Mouse (Mus musculus) midbrain, embryonic 14.5 days (tissue): ENCODE results near the gene Fetub. TPM values are rescaled to one million over a fixed set of nuclear protein-coding genes. Genes with fewer than 3 reads are reported as not detected.

Experiments used
- ATAC-seq: fragments of 200-750 bp; cut with Nextera tagmentation; 2 replicates; pipeline ENCODE4 v1.8.0; 2017; ENCODE audit warnings: moderate number of reproducible peaks, moderate library complexity; ENCODE audit not compliant: low FRiP score, low TSS enrichment
- DNase-seq: peaks from one replicate; pipeline ENCODE4 v3.0.0-alpha.2; 2015
- H3K27ac ChIP-seq: fragments of 300-500 bp; sonication (generic); replicated peaks from 2 replicates; pipeline ENCODE4 v1.5.1; 2014; ENCODE audit warnings: mild to moderate bottlenecking, low read depth, low read length, moderate library complexity
- H3K27me3 ChIP-seq: fragments of 300-500 bp; sonication (generic); 2 replicates; pipeline ENCODE4 v1.6.1; 2014; ENCODE audit warnings: low read length, control low read depth, mixed read lengths; ENCODE audit not compliant: control insufficient read depth, insufficient read depth
- H3K36me3 ChIP-seq: fragments of 300-500 bp; sonication (generic); 2 replicates; pipeline ENCODE4 v1.6.1; 2014; ENCODE audit warnings: low read length, control low read depth; ENCODE audit not compliant: control insufficient read depth, insufficient read depth
- H3K4me1 ChIP-seq: fragments of 300-500 bp; sonication (generic); 2 replicates; pipeline ENCODE4 v1.6.1; 2014; ENCODE audit warnings: mild to moderate bottlenecking, antibody characterized with exemption, low read length, control low read depth; ENCODE audit not compliant: control insufficient read depth, insufficient read depth
- H3K4me2 ChIP-seq: fragments of 300-500 bp; sonication (generic); 2 replicates; pipeline ENCODE4 v1.6.1; 2014; ENCODE audit warnings: mild to moderate bottlenecking, low read length, moderate library complexity
- H3K4me3 ChIP-seq: fragments of 300-500 bp; sonication (generic); replicated peaks from 2 replicates; pipeline ENCODE4 v1.5.1; 2014; ENCODE audit warnings: low read depth, low read length
- H3K9ac ChIP-seq: fragments of 300-500 bp; sonication (generic); replicated peaks from 2 replicates; pipeline ENCODE4 v1.6.1; 2014; ENCODE audit warnings: mild to moderate bottlenecking, low read length, moderate library complexity
- H3K9me3 ChIP-seq: fragments of 300-500 bp; sonication (generic); 2 replicates; pipeline ENCODE4 v1.6.1; 2016; ENCODE audit warnings: low read length, control low read depth, mixed read lengths; ENCODE audit not compliant: control insufficient read depth
- WGBS: fragments of 180-500 bp; shearing (Covaris S2); extraction: QIAGEN DNeasy Blood & Tissue Kit; methylation state at CpG from one replicate; pipeline ENCODE4 v1.1.7; 2014; 5-methylcytosine and 5-hydroxymethylcytosine counted together
- polyA plus RNA-seq: library from polyadenylated mRNA; unstranded; fragments of >200 nt; fragmentation: Nextera tagmentation; extraction: Ambion mirVana; gene quantifications from 2 replicates; pipeline ENCODE4 v1.2.1, GENCODE M21; 2014

Fetub gene
- polyA plus RNA-seq, 1 experiment from 2014 or later, result not detected

- DNase-seq, result no peak
- H3K4me2 ChIP-seq, result no peak overlapping the region
- H3K4me1 ChIP-seq, result no peaks in the 10 kb centered on the region
- WGBS, result 85% methylated on average over 4 of the region's 4 CpGs
- H3K4me3 ChIP-seq, result no peak overlapping the region
- no peak overlapping the region for H3K9ac ChIP-seq
- no peaks in the 10 kb centered on the region for H3K9me3 ChIP-seq
- no peak overlapping the region for H3K27ac ChIP-seq
- no peaks in the 10 kb centered on the region for H3K27me3 ChIP-seq
- ATAC-seq, result no peak
- H3K36me3 ChIP-seq, result no peaks in the 10 kb centered on the region
These were observed 36.6 kb upstream of the Fetub start for GRCm38 (mm10) chr16:22881487-22881886.

GRCm38 (mm10) chr16:22883441-22883840, 34.7 kb upstream of the Fetub start:
- Histone ChIP-seq H3K4me3 (no peak overlapping the region), H3K27me3 (no peaks in the 10 kb centered on the region), H3K4me2 (no peak overlapping the region), H3K4me1 (no peaks in the 10 kb centered on the region), H3K27ac (no peak overlapping the region), H3K36me3 (no peaks in the 10 kb centered on the region), H3K9me3 (no peaks in the 10 kb centered on the region), H3K9ac (no peak overlapping the region)
- 83% methylated on average over 5 of the region's 5 CpGs for WGBS
- ATAC-seq (no peak), DNase-seq (no peak)

- 60% methylated on average over 4 of the region's 4 CpGs for WGBS
- Histone ChIP-seq H3K27me3 (no peaks in the 10 kb centered on the region), H3K9me3 (no peaks in the 10 kb centered on the region), H3K4me2 (no peak overlapping the region), H3K27ac (no peak overlapping the region), H3K4me1 (no peaks in the 10 kb centered on the region), H3K9ac (no peak overlapping the region), H3K36me3 (no peaks in the 10 kb centered on the region), H3K4me3 (no peak overlapping the region)
- DNase-seq (no peak), ATAC-seq (no peak)
These were observed 32.8 kb upstream of the Fetub start for GRCm38 (mm10) chr16:22885356-22885755.

GRCm38 (mm10) chr16:22886726-22887125, 31.4 kb upstream of the Fetub start:
- 89% methylated on average over 3 of the region's 3 CpGs for WGBS
- no peak overlapping the region for H3K9ac ChIP-seq
- ATAC-seq (no peak), DNase-seq (no peak)
- no peak overlapping the region for H3K4me2 ChIP-seq
- no peak overlapping the region for H3K4me3 ChIP-seq
- no peaks in the 10 kb centered on the region for H3K36me3 ChIP-seq
- H3K9me3 ChIP-seq, result no peaks in the 10 kb centered on the region
- no peak overlapping the region for H3K27ac ChIP-seq
- no peaks in the 10 kb centered on the region for H3K27me3 ChIP-seq
- no peaks in the 10 kb centered on the region for H3K4me1 ChIP-seq

- ATAC-seq (no peak), DNase-seq (no peak)
- WGBS, result 41% methylated on average over 4 of the region's 4 CpGs
- H3K9me3 ChIP-seq, result no peaks in the 10 kb centered on the region
- no peak overlapping the region for H3K27ac ChIP-seq
- no peaks in the 10 kb centered on the region for H3K4me1 ChIP-seq
- H3K4me3 ChIP-seq, result no peak overlapping the region
- H3K36me3 ChIP-seq, result no peaks in the 10 kb centered on the region
- H3K9ac ChIP-seq, result no peak overlapping the region
- H3K4me2 ChIP-seq, result no peak overlapping the region
- H3K27me3 ChIP-seq, result no peaks in the 10 kb centered on the region
These were observed 29.3 kb upstream of the Fetub start for GRCm38 (mm10) chr16:22888835-22889234.

GRCm38 (mm10) chr16:22889716-22890115, 28.4 kb upstream of the Fetub start:
- Histone ChIP-seq H3K27me3 (no peaks in the 10 kb centered on the region), H3K4me3 (no peak overlapping the region), H3K36me3 (no peaks in the 10 kb centered on the region), H3K4me2 (no peak overlapping the region), H3K9ac (no peak overlapping the region), H3K9me3 (no peaks in the 10 kb centered on the region), H3K27ac (no peak overlapping the region), H3K4me1 (no peaks in the 10 kb centered on the region)
- ATAC-seq (no peak), DNase-seq (no peak)
- 88% methylated on average over 8 of the region's 8 CpGs for WGBS

- 86% methylated on average over 11 of the region's 11 CpGs for WGBS
- no peak within 1 kb of the TSS for H3K27ac ChIP-seq
- ATAC-seq (no peak), DNase-seq (no peak)
- H3K27me3 ChIP-seq, result no peaks in the 10 kb centered on the region
- no peak within 1 kb of the TSS for H3K4me3 ChIP-seq
- no peak within 1 kb of the TSS for H3K4me2 ChIP-seq
- no peaks in the 10 kb centered on the region for H3K36me3 ChIP-seq
- H3K9me3 ChIP-seq, result no peaks in the 10 kb centered on the region
- no peak within 1 kb of the TSS for H3K9ac ChIP-seq
- no peaks in the 10 kb centered on the region for H3K4me1 ChIP-seq
These were observed 27.2 kb upstream of the Fetub start, which contains the start of gene Ahsg for GRCm38 (mm10) chr16:22890683-22891510. Gene Ahsg (plus strand): TSS chr16:22891277.

- H3K36me3 ChIP-seq, result no peaks in the 10 kb centered on the region
- H3K27ac ChIP-seq, result no peak overlapping the region
- no peak overlapping the region for H3K9ac ChIP-seq
- no peaks in the 10 kb centered on the region for H3K9me3 ChIP-seq
- H3K4me2 ChIP-seq, result no peak overlapping the region
- ATAC-seq (no peak), DNase-seq (no peak)
- 97% methylated on average over 8 of the region's 8 CpGs for WGBS
- no peak overlapping the region for H3K4me3 ChIP-seq
- no peaks in the 10 kb centered on the region for H3K27me3 ChIP-seq
- no peaks in the 10 kb centered on the region for H3K4me1 ChIP-seq
These were observed 26.4 kb upstream of the Fetub start for GRCm38 (mm10) chr16:22891733-22892154.

- 71% methylated on average over 8 of the region's 8 CpGs for WGBS
- H3K27me3 ChIP-seq, result no peaks in the 10 kb centered on the region
- H3K4me1 ChIP-seq, result no peaks in the 10 kb centered on the region
- no peak overlapping the region for H3K4me3 ChIP-seq
- no peak for ATAC-seq
- no peak overlapping the region for H3K27ac ChIP-seq
- H3K9me3 ChIP-seq, result no peaks in the 10 kb centered on the region
- H3K4me2 ChIP-seq, result no peak overlapping the region
- DNase-seq, result no peak
- H3K9ac ChIP-seq, result no peak overlapping the region
- H3K36me3 ChIP-seq, result no peaks in the 10 kb centered on the region
These were observed 24.0 kb upstream of the Fetub start for GRCm38 (mm10) chr16:22894095-22894494.
